Mouse (Mus musculus) spleen, postnatal 36 days (tissue): ENCODE data around the gene Sft2d2.

ENCODE experiments used
- DNase-seq, 2 experiments: peaks; one replicate each; pipeline ENCODE4 v3.0.0; 2022; ENCODE audit warnings: low spot score in 2 of 2, mixed read lengths in 1 of 2

Sft2d2 gene

GRCm38 (mm10) chr1:165133279-165133678, 61.0 kb downstream of the Sft2d2 start:
- DNase-seq: no peak

GRCm38 (mm10) chr1:165132187-165132877, 61.9 kb downstream of the Sft2d2 start:
- DNase-seq: peak; percentile 46 to 63

GRCm38 (mm10) chr1:165129573-165129972, 64.7 kb downstream of the Sft2d2 start:
- DNase-seq: no peak
